Comparison of ENCODE assay signal across 11 mouse cellular contexts in the genomic region with DNA sequence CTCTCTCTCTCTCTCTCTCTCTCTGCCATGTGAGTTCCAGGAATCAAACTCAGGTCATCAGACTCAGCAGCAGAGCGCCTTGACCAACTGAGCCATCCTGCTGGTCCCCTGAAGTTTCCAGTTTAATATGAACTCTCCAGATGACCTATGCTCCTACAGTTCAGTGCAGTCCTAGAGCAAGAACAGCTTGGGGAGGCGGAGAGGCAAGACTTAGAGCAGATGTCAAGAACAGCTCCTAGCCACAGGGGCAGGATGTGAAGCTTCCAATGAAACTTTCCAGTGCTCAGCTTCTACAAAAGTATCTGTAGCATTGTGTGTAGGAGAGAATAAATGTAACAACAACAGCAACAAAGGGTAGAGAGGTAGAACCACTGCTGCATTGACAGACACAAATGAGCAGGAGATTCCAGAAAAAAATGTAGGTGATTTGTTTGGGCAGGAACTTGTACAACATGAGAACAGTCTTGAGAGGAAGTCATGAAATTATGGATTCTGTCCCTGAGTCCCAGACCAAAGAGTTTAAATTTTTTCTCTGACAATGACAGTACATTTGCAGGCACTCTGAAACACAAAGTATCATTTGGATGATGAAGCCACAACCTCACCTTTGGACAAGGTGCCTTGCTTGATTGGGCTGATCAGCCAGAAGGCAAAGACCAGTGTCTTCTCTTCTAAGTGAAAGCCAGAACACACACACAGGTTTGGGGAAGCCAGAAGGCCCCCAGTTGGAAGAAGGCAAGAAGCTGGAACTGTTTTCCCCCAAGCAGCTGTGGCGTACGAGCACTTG. TPM values are rescaled to one million over a fixed set of nuclear protein-coding genes. Genes with fewer than 3 reads are reported as not detected.
DNase-seq lines count a peak whose midpoint lies in the region; ATAC-seq lines count a peak whose summit lies in the region.
"Not testable (repeated sequence)": the region's sequence is repeated elsewhere in the genome, so short reads cannot be mapped to it uniquely, and the experiment has no call there.
"Had no signal": no experiment of that assay in that cellular context is flagged by ENCODE, and none has a peak within 500 bp of the region (broad histone marks: within the 10 kb centered on the region; RNA-seq: fewer than 3 reads in every experiment).

No protein-coding gene starts in this region.

- H3K36me3 ChIP-seq in hindbrain, embryonic 15.5 days; liver, embryonic 11.5 days (ENCODE audit: control insufficient read depth, insufficient read depth, low read length): not testable (repeated sequence)

- not testable (repeated sequence) for H3K4me3 ChIP-seq in hindbrain, embryonic 15.5 days; liver, embryonic 11.5 days (ENCODE audit: low read depth, low read length)

- H3K9ac ChIP-seq in hindbrain, embryonic 15.5 days; liver, embryonic 11.5 days (ENCODE audit: low read depth, low read length): not testable (repeated sequence)

- H3K9me3 ChIP-seq in hindbrain, embryonic 15.5 days; liver, embryonic 11.5 days (ENCODE audit: control insufficient read depth, low read length): not testable (repeated sequence)

- 0 out of 2 replicates have a peak, but pooled peaks have one; percentile 29 for ATAC-seq in common myeloid progenitor, adult 5-6 weeks (replicated peaks; ENCODE audit: low read depth, poor library complexity, severe bottlenecking)
- ATAC-seq in hindbrain, embryonic 15.5 days (ENCODE audit: low FRiP score, low read depth), result peak; percentile 34; the same call in 1 of the 2 replicates
- ATAC-seq in liver, embryonic 11.5 days (replicated peaks; ENCODE audit: low FRiP score), result peak; percentile 49; the same call in 1 of the 2 replicates
- peak; percentile 66 for ATAC-seq in monocyte, adult 5-6 weeks (replicated peaks; ENCODE audit: insufficient number of reproducible peaks, low FRiP score, low TSS enrichment, poor library complexity, severe bottlenecking)

- WGBS in hindbrain, embryonic 15.5 days, result no CpG with 5 or more reads among the region's 4 CpGs
- no CpG with 5 or more reads among the region's 4 CpGs for WGBS in liver, embryonic 11.5 days

- H3K4me1 ChIP-seq in hindbrain, embryonic 15.5 days (replicated peaks); liver, embryonic 11.5 days (replicated peaks; ENCODE audit: control insufficient read depth, insufficient read depth, low read length): not testable (repeated sequence)

- not testable (repeated sequence) for H3K27ac ChIP-seq in hindbrain, embryonic 15.5 days (replicated peaks); liver, embryonic 11.5 days (ENCODE audit: low read depth, low read length)

- DNase-seq in heart, adult 11 months, result peak; percentile 93
- peak; percentile 7 for DNase-seq in kidney, postnatal 10 days
- DNase-seq in liver, embryonic 11.5 days (ENCODE audit: low spot score), result not testable (repeated sequence)
- peak; percentile 11 for DNase-seq in testis, postnatal 14 days (ENCODE audit: low spot score)

- H3K4me2 ChIP-seq in hindbrain, embryonic 15.5 days; liver, embryonic 11.5 days: not testable (repeated sequence)

- H3K27me3 ChIP-seq in hindbrain, embryonic 15.5 days; liver, embryonic 11.5 days (replicated peaks; ENCODE audit: control insufficient read depth, insufficient read depth, low read length): not testable (repeated sequence)

RNA-seq across cellular contexts. Expression of a gene that starts 16.8 kb away (rescaled TPM):
- not detected in 2 replicates for total RNA-seq in common myeloid progenitor, adult 5-6 weeks (2017)
- not detected in 2 replicates for polyA plus RNA-seq in hindbrain, embryonic 15.5 days (2015; fragmentation: Nextera tagmentation; extraction: Ambion mirVana)
- polyA plus RNA-seq in liver, embryonic 11.5 days (2014; fragmentation: Nextera tagmentation; extraction: Ambion mirVana), result not detected in 2 replicates
- total RNA-seq in monocyte, adult 5-6 weeks (2017), result not detected in 3 replicates
- polyA plus RNA-seq: CD4-positive, CD25-positive, alpha-beta regulatory T cell, adult 4 months; embryonic facial prominence, embryonic 10.5 days; forebrain, embryonic 12.5 days; heart, embryonic 16.5 days had no signal
